Mouse (Mus musculus) forebrain, embryonic 12.5 days (tissue): ENCODE results near the gene Prss27. TPM values are rescaled to one million over a fixed set of nuclear protein-coding genes. Genes with fewer than 3 reads are reported as not detected.
"Not testable (repeated sequence)": the region's sequence is repeated elsewhere in the genome, so short reads cannot be mapped to it uniquely, and the experiment has no call there.

Experiments
- ATAC-seq: fragments of 200-750 bp; cut with Nextera tagmentation; 2 replicates; pipeline ENCODE4 v1.8.0; 2017; ENCODE audit warnings: moderate TSS enrichment; ENCODE audit not compliant: low FRiP score
- H3K27ac ChIP-seq: fragments of 300-500 bp; sonication (generic); 2 replicates; pipeline ENCODE4 v1.5.1; 2016; ENCODE audit warnings: mild to moderate bottlenecking
- H3K27me3 ChIP-seq: fragments of 300-500 bp; sonication (generic); 2 replicates; pipeline ENCODE4 v1.6.1; 2016; ENCODE audit warnings: mild to moderate bottlenecking
- H3K36me3 ChIP-seq: fragments of 300-500 bp; sonication (generic); replicated peaks from 2 replicates; pipeline ENCODE4 v1.6.1; 2016; ENCODE audit warnings: mild to moderate bottlenecking
- H3K4me1 ChIP-seq: fragments of 300-500 bp; sonication (generic); 2 replicates; pipeline ENCODE4 v1.6.1; 2016
- H3K4me2 ChIP-seq: fragments of 300-500 bp; sonication (generic); 2 replicates; pipeline ENCODE4 v1.6.1; 2016; ENCODE audit warnings: mild to moderate bottlenecking, moderate library complexity
- H3K4me3 ChIP-seq: fragments of 300-500 bp; sonication (generic); replicated peaks from 2 replicates; pipeline ENCODE4 v1.5.1; 2016; ENCODE audit warnings: mild to moderate bottlenecking
- H3K9ac ChIP-seq: fragments of 300-500 bp; sonication (generic); 2 replicates; pipeline ENCODE4 v1.6.1; 2016; ENCODE audit warnings: mild to moderate bottlenecking
- H3K9me3 ChIP-seq: fragments of 300-500 bp; sonication (generic); 2 replicates; pipeline ENCODE4 v1.6.1; 2016
- WGBS: fragments of 180-500 bp; shearing (Covaris S2); methylation state at CpG from one replicate; pipeline ENCODE4 v1.1.7; 2016; 5-methylcytosine and 5-hydroxymethylcytosine counted together
- microRNA-seq: library from miRNA; unstranded; fragments of <30 nt; microRNA quantifications from one replicate; pipeline ENCODE4, GENCODE M21; 2017
- polyA plus RNA-seq: library from polyadenylated mRNA; unstranded; fragments of >200 nt; fragmentation: Nextera tagmentation; extraction: Ambion mirVana; gene quantifications from 2 replicates; pipeline ENCODE4 v1.2.1, GENCODE M21; 2016

The Prss27 gene
- polyA plus RNA-seq, 1 experiment from 2014 or later: 0.31 TPM

DNA sequence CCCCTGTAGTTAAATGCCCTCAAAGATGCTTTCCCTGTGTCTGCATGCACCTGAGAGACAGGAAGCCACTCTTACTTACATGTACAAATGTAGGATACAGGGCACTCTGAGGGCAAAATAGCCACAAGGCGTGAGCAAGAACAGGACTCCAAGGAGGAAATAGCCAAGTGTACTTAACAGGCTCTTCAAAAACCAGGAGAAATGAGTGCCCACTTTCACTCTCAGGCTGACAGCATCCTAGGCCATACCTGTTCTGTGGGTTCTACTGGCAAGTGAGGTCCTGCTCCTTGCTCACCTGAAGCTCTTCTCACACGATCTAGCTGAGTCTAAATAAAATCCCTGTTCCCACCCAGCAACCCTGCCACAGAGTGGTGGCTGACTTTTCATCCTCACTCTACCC, 39.2 kb downstream of the Prss27 start:
- 88% methylated on average over 2 of the region's 2 CpGs for WGBS
- peaks cover 30% of the 10 kb centered on the region for H3K36me3 ChIP-seq
- H3K9me3 ChIP-seq: no peaks in the 10 kb centered on the region

DNA sequence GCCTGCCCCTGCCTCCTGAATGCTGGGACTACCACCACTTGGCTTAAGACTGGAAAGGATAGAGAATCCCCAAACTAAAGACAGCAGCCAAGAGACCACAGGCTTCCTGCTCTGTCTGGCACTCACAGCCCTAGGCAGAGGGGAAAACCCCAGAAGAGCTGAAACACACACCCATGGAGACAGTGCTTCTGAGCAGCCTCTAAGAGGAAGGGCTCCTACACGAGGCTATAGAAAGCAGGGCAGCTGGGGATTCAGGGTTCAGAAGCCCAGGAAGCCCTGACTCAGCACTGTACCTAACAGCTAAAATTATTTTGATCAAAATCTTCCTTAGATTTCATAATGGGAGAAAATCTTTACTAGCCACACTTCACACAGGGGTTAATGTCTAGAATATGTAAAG, 46.6 kb downstream of the Prss27 start:
- no peak overlapping the region for H3K27ac ChIP-seq
- H3K4me1 ChIP-seq: no peaks in the 10 kb centered on the region
- H3K9me3 ChIP-seq: no peaks in the 10 kb centered on the region
- no peak for ATAC-seq
- no peak overlapping the region for H3K4me3 ChIP-seq
- H3K27me3 ChIP-seq: no peaks in the 10 kb centered on the region
- peaks cover 40% of the 10 kb centered on the region for H3K36me3 ChIP-seq
- H3K4me2 ChIP-seq: no peak overlapping the region
- WGBS: 76% methylated on average over 1 of the region's 1 CpGs
- no peak overlapping the region for H3K9ac ChIP-seq

More for the DNA sequence above, 39.2 kb downstream of the Prss27 start:
- Histone ChIP-seq H3K4me1 (peaks cover 6% of the 10 kb centered on the region), H3K4me3 (no peak overlapping the region), H3K27ac (no peak overlapping the region), H3K9ac (no peak overlapping the region), H3K27me3 (no peaks in the 10 kb centered on the region), H3K4me2 (no peak overlapping the region)
- ATAC-seq: no peak

DNA sequence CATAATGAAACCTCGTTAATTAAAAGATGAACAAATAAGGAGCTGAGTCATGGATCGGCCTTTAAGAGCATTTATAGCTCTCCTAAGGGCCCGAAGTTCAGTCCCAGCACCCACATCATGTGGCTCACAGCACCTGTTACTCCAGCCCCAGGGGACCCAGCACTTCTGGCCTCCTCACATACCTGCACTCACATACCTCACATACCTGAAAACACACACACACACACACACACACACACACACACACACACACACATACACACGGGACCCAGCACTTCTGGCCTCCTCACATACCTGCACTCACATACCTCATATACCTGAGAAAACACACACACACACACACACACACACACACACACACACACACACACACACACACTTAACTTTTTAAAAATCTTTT, 48.5 kb downstream of the Prss27 start:
- H3K9ac ChIP-seq, ATAC-seq, H3K4me2 ChIP-seq, H3K4me3 ChIP-seq, H3K27ac ChIP-seq, H3K27me3 ChIP-seq, H3K4me1 ChIP-seq, H3K9me3 ChIP-seq: not testable (repeated sequence)
- 93% methylated on average over 4 of the region's 4 CpGs for WGBS
- peaks cover 45% of the 10 kb centered on the region for H3K36me3 ChIP-seq

DNA sequence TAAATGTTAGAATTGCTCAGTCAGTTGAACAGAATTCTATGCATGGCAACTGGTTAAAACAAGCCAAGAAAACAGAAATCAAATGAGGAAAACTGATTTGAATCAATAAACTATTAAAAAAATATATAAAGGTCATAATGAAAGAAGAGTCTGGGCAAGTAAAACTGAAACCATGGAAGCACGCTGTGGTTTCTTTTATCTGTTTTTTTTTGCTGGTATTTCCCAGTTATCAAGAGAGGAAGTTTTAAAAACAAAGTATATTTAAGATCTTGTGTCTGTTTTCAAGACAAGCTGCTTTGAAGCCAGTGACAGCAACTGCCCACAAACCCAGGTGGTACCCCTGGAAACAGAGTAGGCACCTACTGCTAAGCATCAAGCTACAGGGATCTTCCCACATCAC, 52.6 kb downstream of the Prss27 start:
- ATAC-seq: no peak
- H3K36me3 ChIP-seq: peaks cover 58% of the 10 kb centered on the region
- H3K27ac ChIP-seq: no peak overlapping the region
- WGBS: 97% methylated on average over 1 of the region's 1 CpGs
- H3K4me1 ChIP-seq: no peaks in the 10 kb centered on the region
- H3K27me3 ChIP-seq: no peaks in the 10 kb centered on the region
- H3K4me2 ChIP-seq: no peak overlapping the region
- H3K4me3 ChIP-seq: no peak overlapping the region
- H3K9ac ChIP-seq: no peak overlapping the region
- no peaks in the 10 kb centered on the region for H3K9me3 ChIP-seq

Small RNA genes lying within 50 kb of the gene (microRNA-seq; reads per million reads assigned to microRNA genes)
- not detected for gene Gm27700

Other genes starting within 250 kb of the Prss27 start
- 660 and 697 TPM in 2 replicates for gene Srrm2, start 247.6 kb upstream of the Prss27 start, polyA plus RNA-seq
- 1,039 and 1,118 TPM in 2 replicates for gene Elob, start 209.0 kb upstream of the Prss27 start, polyA plus RNA-seq
- 0.14 TPM in 1 of 2 replicates, not detected in the other for gene Prss33, start 202.1 kb upstream of the Prss27 start, polyA plus RNA-seq
- gene Prss32, start 194.3 kb upstream of the Prss27 start, polyA plus RNA-seq: not detected in 2 replicates
- gene Prss41, start 194.0 kb upstream of the Prss27 start, polyA plus RNA-seq: 1.3 and 3.0 TPM in 2 replicates
- not detected in 2 replicates for gene Prss21, start 170.1 kb upstream of the Prss27 start, polyA plus RNA-seq
- gene Dcpp1, start 157.3 kb upstream of the Prss27 start, polyA plus RNA-seq: not detected in 2 replicates
- gene Dcpp2, start 157.3 kb upstream of the Prss27 start, polyA plus RNA-seq: not detected in 2 replicates
- not detected in 2 replicates for gene Dcpp3, start 120.7 kb upstream of the Prss27 start, polyA plus RNA-seq
- gene Sbp, start 96.5 kb upstream of the Prss27 start, polyA plus RNA-seq: not detected in 2 replicates
- not detected in 2 replicates for gene Sbpl, start 82.9 kb upstream of the Prss27 start, polyA plus RNA-seq
- gene Prss30, start 57.6 kb upstream of the Prss27 start, polyA plus RNA-seq: not detected in 2 replicates
- 0.33 and 0.35 TPM in 2 replicates for gene Prss22, start 40.0 kb upstream of the Prss27 start, polyA plus RNA-seq
- 91.7 and 92.2 TPM in 2 replicates for gene Kctd5, start 35.3 kb downstream of the Prss27 start, polyA plus RNA-seq
- 51.1 and 59.2 TPM in 2 replicates for gene Pdpk1, start 112.8 kb downstream of the Prss27 start, polyA plus RNA-seq
- 31.1 and 32.6 TPM in 2 replicates for gene Amdhd2, start 125.6 kb downstream of the Prss27 start, polyA plus RNA-seq
- 461 and 463 TPM in 2 replicates for gene Atp6v0c, start 131.6 kb downstream of the Prss27 start, polyA plus RNA-seq
- gene Tbc1d24, start 167.4 kb downstream of the Prss27 start, polyA plus RNA-seq: 8.5 and 10.8 TPM in 2 replicates
- 4.3 and 5.2 TPM in 2 replicates for gene Ntn3, start 171.4 kb downstream of the Prss27 start, polyA plus RNA-seq
- 15.3 and 16.7 TPM in 2 replicates for gene Tedc2, start 182.7 kb downstream of the Prss27 start, polyA plus RNA-seq
- gene Ccnf, start 213.3 kb downstream of the Prss27 start, polyA plus RNA-seq: 94.2 and 95.6 TPM in 2 replicates